Comparison of ENCODE assay signal across 15 mouse cellular contexts in the genomic region with DNA sequence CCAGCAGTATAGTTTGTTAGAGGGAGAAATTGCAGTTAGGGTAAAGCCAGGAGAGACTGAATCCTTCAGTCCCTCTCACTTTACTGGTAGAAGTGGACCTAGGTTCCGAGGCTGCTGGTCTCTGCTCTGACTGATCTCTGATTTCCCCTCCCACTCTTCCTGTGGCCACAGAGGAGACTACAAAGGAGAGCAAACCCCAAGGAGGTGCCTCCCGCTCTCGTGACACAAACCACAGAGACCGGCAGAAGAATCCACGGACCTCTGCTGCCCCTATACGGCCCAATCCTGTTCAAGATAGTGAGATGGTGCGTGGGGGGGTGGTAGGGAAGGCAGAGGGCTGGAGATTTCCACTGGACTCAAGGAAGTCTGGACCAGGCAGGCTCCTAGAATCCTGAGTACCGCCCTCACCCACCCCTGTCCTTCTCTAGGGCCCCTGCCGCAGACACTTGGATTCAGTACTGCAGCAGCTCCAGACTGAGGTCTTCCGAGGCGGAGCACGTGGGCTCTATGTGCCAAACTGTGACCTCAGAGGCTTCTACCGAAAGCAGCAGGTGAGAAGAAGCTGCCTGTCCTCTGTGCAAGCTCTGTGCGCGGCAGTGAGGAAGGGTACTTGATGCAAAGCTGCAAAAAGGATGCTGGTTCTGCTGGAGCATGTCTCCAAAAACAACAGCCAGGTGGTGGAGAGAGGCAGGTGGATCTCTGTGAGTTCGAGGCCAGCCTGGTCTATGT. TPM values are rescaled to one million over a fixed set of nuclear protein-coding genes. Genes with fewer than 3 reads are reported as not detected.
DNase-seq lines count a peak whose midpoint lies in the region; ATAC-seq and TF ChIP-seq lines count a peak whose summit lies in the region.
"Had no signal": no experiment of that assay in that cellular context is flagged by ENCODE, and none has a peak within 500 bp of the region (broad histone marks: within the 10 kb centered on the region; RNA-seq: fewer than 3 reads in every experiment).

No protein-coding gene starts in this region.

- no peaks in the 10 kb centered on the region for H3K9me3 ChIP-seq in forebrain, embryonic 10.5 days
- no peaks in the 10 kb centered on the region for H3K9me3 ChIP-seq in forebrain, postnatal 0 days (ENCODE audit: low read length)
- no peaks in the 10 kb centered on the region for H3K9me3 ChIP-seq in kidney, embryonic 15.5 days (replicated peaks)
- H3K9me3 ChIP-seq: G1E; limb, embryonic 12.5 days; midbrain, embryonic 10.5 days; neural tube, embryonic 13.5 days had no signal

- H3K4me1 ChIP-seq in forebrain, embryonic 10.5 days: peaks cover 41% of the 10 kb centered on the region
- no peaks in the 10 kb centered on the region for H3K4me1 ChIP-seq in forebrain, postnatal 0 days (ENCODE audit: insufficient read depth)
- H3K4me1 ChIP-seq in kidney, embryonic 15.5 days: peaks cover 59% of the 10 kb centered on the region

- DNase-seq in forebrain, embryonic 10.5 days (ENCODE audit: extremely low spot score, low spot score): no peak
- DNase-seq in forebrain, postnatal 0 days: no peak
- peak; percentile 6 for DNase-seq in kidney, postnatal 10 days
- peak; percentile 60 for DNase-seq in CD4-positive helper T cell, adult 2 months (ENCODE audit: low read depth, low spot score)
- no peak for DNase-seq in cerebellum, adult 9-11 months
- no peak for DNase-seq in embryo, embryonic 10 days (ENCODE audit: low spot score)

- H3K27ac ChIP-seq in forebrain, embryonic 10.5 days: 0 out of 2 replicates have a peak overlapping the region, but pooled peaks have one; percentile 1
- no peak overlapping the region for H3K27ac ChIP-seq in forebrain, postnatal 0 days (ENCODE audit: low read depth, low read length)
- no peak overlapping the region for H3K27ac ChIP-seq in kidney, embryonic 15.5 days
- H3K27ac ChIP-seq: hindbrain, postnatal 0 days; limb, embryonic 12.5 days; midbrain, embryonic 10.5 days; neural tube, embryonic 13.5 days had no signal

- H3K9ac ChIP-seq in forebrain, postnatal 0 days: no peak overlapping the region
- H3K9ac ChIP-seq in kidney, embryonic 15.5 days: no peak overlapping the region
- H3K9ac ChIP-seq: limb, embryonic 12.5 days; neural tube, embryonic 13.5 days had no signal

- H3K4me3 ChIP-seq in forebrain, embryonic 10.5 days: no peak overlapping the region
- H3K4me3 ChIP-seq in forebrain, postnatal 0 days (ENCODE audit: low read depth, low read length): no peak overlapping the region
- no peak overlapping the region for H3K4me3 ChIP-seq in kidney, embryonic 15.5 days (replicated peaks)
- H3K4me3 ChIP-seq: erythroblast, embryonic 14.5 days; limb, embryonic 12.5 days; midbrain, embryonic 10.5 days; neural tube, embryonic 13.5 days had no signal

- no peak overlapping the region for H3K4me2 ChIP-seq in forebrain, postnatal 0 days (ENCODE audit: low read depth)
- H3K4me2 ChIP-seq in kidney, embryonic 15.5 days: no peak overlapping the region
- H3K4me2 ChIP-seq: limb, embryonic 12.5 days; neural tube, embryonic 13.5 days had no signal

- 71% methylated on average over 16 of the region's 16 CpGs for WGBS in forebrain, embryonic 10.5 days
- WGBS in forebrain, postnatal 0 days: 71% methylated on average over 16 of the region's 16 CpGs
- WGBS in kidney, embryonic 15.5 days: 61% methylated on average over 16 of the region's 16 CpGs

- no peak for ATAC-seq in forebrain, postnatal 0 days
- no peak for ATAC-seq in kidney, embryonic 15.5 days (replicated peaks; ENCODE audit: low FRiP score)
- 0 out of 2 replicates have a peak, but pooled peaks have one; percentile 9 for ATAC-seq in granulocyte monocyte progenitor cell, adult 5-6 weeks (replicated peaks; ENCODE audit: poor library complexity, severe bottlenecking)
- ATAC-seq: lung, postnatal 0 days had no signal

- no peak for TF ChIP-seq CTCF in forebrain, postnatal 0 days (IDR thresholded peaks at IDR 0.05; ENCODE audit: low read depth)

- peaks cover 42% of the 10 kb centered on the region for H3K27me3 ChIP-seq in forebrain, embryonic 10.5 days (ENCODE audit: poor library complexity, severe bottlenecking)
- H3K27me3 ChIP-seq in forebrain, postnatal 0 days (ENCODE audit: insufficient read depth, low read length): peaks cover 14% of the 10 kb centered on the region
- peaks cover 24% of the 10 kb centered on the region for H3K27me3 ChIP-seq in kidney, embryonic 15.5 days

- no peaks in the 10 kb centered on the region for H3K36me3 ChIP-seq in forebrain, embryonic 10.5 days (replicated peaks)
- no peaks in the 10 kb centered on the region for H3K36me3 ChIP-seq in forebrain, postnatal 0 days (ENCODE audit: insufficient read depth)
- no peaks in the 10 kb centered on the region for H3K36me3 ChIP-seq in kidney, embryonic 15.5 days
- H3K36me3 ChIP-seq: limb, embryonic 12.5 days; midbrain, embryonic 10.5 days; neural tube, embryonic 13.5 days had no signal

RNA-seq across cellular contexts. Expression of gene Soat2, which starts 2.5 kb away (rescaled TPM):
- 0.09 TPM in 1 of 2 replicates, not detected in the other for polyA plus RNA-seq in forebrain, embryonic 10.5 days (2016; fragmentation: Nextera tagmentation; extraction: Ambion mirVana)
- total RNA-seq in forebrain, postnatal 0 days (2014; rRNA removed): 0.10 TPM in 1 of 2 replicates, not detected in the other
- polyA plus RNA-seq in forebrain, postnatal 0 days (2015; fragmentation: Nextera tagmentation; extraction: Ambion mirVana): 0.12 TPM in 1 of 2 replicates, not detected in the other
- polyA plus RNA-seq in kidney, embryonic 15.5 days (2015; fragmentation: Nextera tagmentation; extraction: Ambion mirVana): 0.33 and 1.1 TPM in 2 replicates
- 0.85 and 0.97 TPM in 2 replicates for total RNA-seq in granulocyte monocyte progenitor cell, adult 5-6 weeks (2014; fragmentation: Nextera tagmentation)
- total RNA-seq in granulocyte monocyte progenitor cell, adult 5-6 weeks (2017): 0.15 and 0.56 TPM in 2 replicates
- polyA plus RNA-seq: limb, embryonic 12.5 days had no signal

RNA-seq across cellular contexts. Expression of gene Igfbp6, which starts 3.7 kb away (rescaled TPM):
- 0.14 and 0.17 TPM in 2 replicates for polyA plus RNA-seq in forebrain, embryonic 10.5 days (2016; fragmentation: Nextera tagmentation; extraction: Ambion mirVana)
- total RNA-seq in forebrain, postnatal 0 days (2014; rRNA removed): 11.4 and 12.2 TPM in 2 replicates
- 8.1 and 10.3 TPM in 2 replicates for polyA plus RNA-seq in forebrain, postnatal 0 days (2015; fragmentation: Nextera tagmentation; extraction: Ambion mirVana)
- polyA plus RNA-seq in kidney, embryonic 15.5 days (2015; fragmentation: Nextera tagmentation; extraction: Ambion mirVana): 31.0 and 33.6 TPM in 2 replicates
- total RNA-seq in granulocyte monocyte progenitor cell, adult 5-6 weeks (2014; fragmentation: Nextera tagmentation): not detected in 2 replicates
- not detected in 2 replicates for total RNA-seq in granulocyte monocyte progenitor cell, adult 5-6 weeks (2017)

RNA-seq across cellular contexts. Expression of gene Spryd3, which starts 11.8 kb away (rescaled TPM):
- polyA plus RNA-seq in forebrain, embryonic 10.5 days (2016; fragmentation: Nextera tagmentation; extraction: Ambion mirVana): 10.8 and 12.7 TPM in 2 replicates
- total RNA-seq in forebrain, postnatal 0 days (2014; rRNA removed): 90.6 and 110 TPM in 2 replicates
- polyA plus RNA-seq in forebrain, postnatal 0 days (2015; fragmentation: Nextera tagmentation; extraction: Ambion mirVana): 76.5 and 95.6 TPM in 2 replicates
- polyA plus RNA-seq in kidney, embryonic 15.5 days (2015; fragmentation: Nextera tagmentation; extraction: Ambion mirVana): 18.0 and 18.4 TPM in 2 replicates
- 10.9 and 12.6 TPM in 2 replicates for total RNA-seq in granulocyte monocyte progenitor cell, adult 5-6 weeks (2014; fragmentation: Nextera tagmentation)
- 13.2 and 24.2 TPM in 2 replicates for total RNA-seq in granulocyte monocyte progenitor cell, adult 5-6 weeks (2017)

RNA-seq across cellular contexts. Expression of gene Tns2, which starts 47.6 kb away (rescaled TPM):
- polyA plus RNA-seq in forebrain, embryonic 10.5 days (2016; fragmentation: Nextera tagmentation; extraction: Ambion mirVana): 11.1 and 13.1 TPM in 2 replicates
- total RNA-seq in forebrain, postnatal 0 days (2014; rRNA removed): 7.0 and 8.4 TPM in 2 replicates
- polyA plus RNA-seq in forebrain, postnatal 0 days (2015; fragmentation: Nextera tagmentation; extraction: Ambion mirVana): 2.8 and 5.0 TPM in 2 replicates
- 39.7 and 48.4 TPM in 2 replicates for polyA plus RNA-seq in kidney, embryonic 15.5 days (2015; fragmentation: Nextera tagmentation; extraction: Ambion mirVana)
- 0.17 TPM in 1 of 2 replicates, not detected in the other for total RNA-seq in granulocyte monocyte progenitor cell, adult 5-6 weeks (2014; fragmentation: Nextera tagmentation)
- not detected in 2 replicates for total RNA-seq in granulocyte monocyte progenitor cell, adult 5-6 weeks (2017)

RNA-seq across cellular contexts. Expression of gene Zfp740, which starts 55.2 kb away (rescaled TPM):
- polyA plus RNA-seq in forebrain, embryonic 10.5 days (2016; fragmentation: Nextera tagmentation; extraction: Ambion mirVana): 71.7 and 72.7 TPM in 2 replicates
- total RNA-seq in forebrain, postnatal 0 days (2014; rRNA removed): 67.2 and 83.2 TPM in 2 replicates
- 20.0 and 29.7 TPM in 2 replicates for polyA plus RNA-seq in forebrain, postnatal 0 days (2015; fragmentation: Nextera tagmentation; extraction: Ambion mirVana)
- polyA plus RNA-seq in kidney, embryonic 15.5 days (2015; fragmentation: Nextera tagmentation; extraction: Ambion mirVana): 72.7 and 77.1 TPM in 2 replicates
- 48.7 and 68.9 TPM in 2 replicates for total RNA-seq in granulocyte monocyte progenitor cell, adult 5-6 weeks (2014; fragmentation: Nextera tagmentation)
- 23.8 and 27.8 TPM in 2 replicates for total RNA-seq in granulocyte monocyte progenitor cell, adult 5-6 weeks (2017)

Comparison
In these comparisons a context has a peak if more than half of its experiments do, and no peak if none do; other contexts are left out.
1. DNase-seq: peak in kidney, postnatal 10 days (single experiment) and CD4-positive helper T cell, adult 2 months (single experiment); none in forebrain, embryonic 10.5 days (single experiment), forebrain, postnatal 0 days (single experiment), cerebellum, adult 9-11 months (single experiment) and embryo, embryonic 10 days (single experiment).